Mouse (Mus musculus) limb, embryonic 15.5 days (tissue): ENCODE measurements around the gene Bhlhe23. TPM values are rescaled to one million over a fixed set of nuclear protein-coding genes. Genes with fewer than 3 reads are reported as not detected.

Experiments
- polyA plus RNA-seq: library from polyadenylated mRNA; unstranded; fragments of >200 nt; fragmentation: Nextera tagmentation; extraction: Ambion mirVana; gene quantifications from 2 replicates; pipeline ENCODE4 v1.2.1, GENCODE M21; 2015

Gene Bhlhe23
- polyA plus RNA-seq, 1 experiment from 2014 or later = not detected

Other genes with a start within 250 kb of the Bhlhe23 start
- gene Mrgbp, start 195.6 kb downstream of the Bhlhe23 start, polyA plus RNA-seq = 28.6 and 30.3 TPM in 2 replicates
- 57.3 and 60.6 TPM in 2 replicates for gene Ogfr, start 187.7 kb downstream of the Bhlhe23 start, polyA plus RNA-seq
- gene Col9a3, start 179.1 kb downstream of the Bhlhe23 start, polyA plus RNA-seq = 412 and 416 TPM in 2 replicates
- gene Tcfl5, start 134.2 kb downstream of the Bhlhe23 start, polyA plus RNA-seq = 0.22 and 0.45 TPM in 2 replicates
- gene Dido1, start 66.9 kb downstream of the Bhlhe23 start, polyA plus RNA-seq = 25.5 and 28.2 TPM in 2 replicates
- 73.7 and 76.1 TPM in 2 replicates for gene Gid8, start 66.8 kb downstream of the Bhlhe23 start, polyA plus RNA-seq
- 1.7 and 2.5 TPM in 2 replicates for gene Slc17a9, start 51.6 kb downstream of the Bhlhe23 start, polyA plus RNA-seq
- gene Ythdf1, start 144.0 kb upstream of the Bhlhe23 start, polyA plus RNA-seq = 45.0 and 53.4 TPM in 2 replicates
- gene Birc7, start 152.1 kb upstream of the Bhlhe23 start, polyA plus RNA-seq = not detected in 2 replicates
- 8.1 and 8.4 TPM in 2 replicates for gene Nkain4, start 177.8 kb upstream of the Bhlhe23 start, polyA plus RNA-seq
- 147 and 148 TPM in 2 replicates for gene Arfgap1, start 190.3 kb upstream of the Bhlhe23 start, polyA plus RNA-seq
- gene Col20a1, start 209.6 kb upstream of the Bhlhe23 start, polyA plus RNA-seq = 1.2 and 1.8 TPM in 2 replicates